Mouse (Mus musculus) brain, embryonic 14.5 days (tissue): ENCODE measurements around the gene Sgpp2.

Experiments used
- CTCF ChIP-seq: fragments of 200-500 bp; IDR thresholded peaks from 2 replicates; pipeline ENCODE4 v1.5.1; 2012; ENCODE audit warnings: inconsistent platforms, mild to moderate bottlenecking, moderate library complexity, borderline replicate concordance; ENCODE audit not compliant: insufficient read depth, insufficient read length; ENCODE audit errors: extremely low read depth
- POLR2A ChIP-seq: fragments of 200-500 bp; IDR thresholded peaks from 2 replicates; pipeline ENCODE4 v1.6.1; 2012; ENCODE audit warnings: mild to moderate bottlenecking, inconsistent platforms, borderline replicate concordance; ENCODE audit not compliant: poor library complexity, insufficient read depth, insufficient read length, severe bottlenecking; ENCODE audit errors: extremely low read depth

DNA sequence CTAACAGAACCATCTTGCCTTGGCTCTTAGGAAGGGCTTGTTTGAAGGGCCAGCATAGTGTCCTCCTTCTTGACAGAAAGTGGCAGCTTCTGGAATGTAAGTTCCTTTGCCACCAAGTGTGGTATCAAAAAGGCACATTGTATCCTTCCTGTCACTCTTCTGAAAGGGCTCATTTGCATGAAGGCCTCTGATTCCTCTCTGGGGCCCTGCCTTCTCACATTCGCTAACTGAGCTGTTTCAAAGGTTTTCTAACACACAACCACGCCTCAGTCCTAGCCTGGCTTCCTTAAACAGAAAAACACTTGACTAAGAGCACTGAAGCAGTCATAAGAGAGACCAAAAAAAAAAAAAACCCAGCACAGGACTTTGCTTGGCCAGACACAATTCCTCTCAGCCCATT is 112.4 kb downstream of the Sgpp2 start:
- no peak for TF ChIP-seq CTCF
- TF ChIP-seq POLR2A, result no peak
